Mouse (Mus musculus): ENCODE measurements around the gene Tmem54.

The Tmem54 gene

DNA sequence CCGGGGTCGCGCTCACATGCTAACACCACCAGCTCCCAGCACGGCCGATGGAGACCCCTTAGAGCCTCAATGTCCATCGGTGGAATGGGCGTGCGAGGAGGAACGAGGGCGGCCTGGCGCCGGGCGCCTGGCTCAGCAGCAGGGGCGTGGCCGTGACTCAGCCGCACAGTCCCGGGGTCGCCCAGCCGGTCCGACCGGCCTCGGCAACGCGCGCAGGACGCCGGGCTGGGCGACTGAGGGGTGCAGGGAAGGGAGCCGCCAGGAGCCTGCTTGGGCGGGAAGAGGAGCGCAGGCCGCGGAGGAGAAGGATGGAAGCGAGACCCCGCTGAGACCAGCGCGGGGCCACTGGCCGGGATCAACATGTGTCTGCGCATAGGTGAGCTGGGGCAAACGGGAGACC lies at the start of gene Tmem54:
Tmem54 (plus strand) TSS at position 193 of the 400 bp plus-strand sequence.
- TF ChIP-seq GATA4 (IDR thresholded peaks at IDR 0.05; ENCODE audit: insufficient replicate concordance, low read length), result no peak

GRCm38 (mm10) chr4:129055562-129055961 lies 49.8 kb upstream of the Tmem54 start:
- TF ChIP-seq GATA4 (IDR thresholded peaks at IDR 0.05; ENCODE audit: insufficient replicate concordance, low read length), result no peak

GRCm38 (mm10) chr4:129057533-129058206 lies 47.7 kb upstream of the Tmem54 start:
- TF ChIP-seq GATA4 (IDR thresholded peaks at IDR 0.05; ENCODE audit: insufficient replicate concordance, low read length), result no peak

GRCm38 (mm10) chr4:129058207-129059092 lies 46.9 kb upstream of the Tmem54 start, which contains the start of gene Rnf19b:
Gene Rnf19b (plus strand): TSS chr4:129058271.
- no peak for TF ChIP-seq GATA4 (IDR thresholded peaks at IDR 0.05; ENCODE audit: insufficient replicate concordance, low read length)

GRCm38 (mm10) chr4:129059125-129059551 lies 46.2 kb upstream of the Tmem54 start:
- no peak for TF ChIP-seq GATA4 (IDR thresholded peaks at IDR 0.05; ENCODE audit: insufficient replicate concordance, low read length)

DNA sequence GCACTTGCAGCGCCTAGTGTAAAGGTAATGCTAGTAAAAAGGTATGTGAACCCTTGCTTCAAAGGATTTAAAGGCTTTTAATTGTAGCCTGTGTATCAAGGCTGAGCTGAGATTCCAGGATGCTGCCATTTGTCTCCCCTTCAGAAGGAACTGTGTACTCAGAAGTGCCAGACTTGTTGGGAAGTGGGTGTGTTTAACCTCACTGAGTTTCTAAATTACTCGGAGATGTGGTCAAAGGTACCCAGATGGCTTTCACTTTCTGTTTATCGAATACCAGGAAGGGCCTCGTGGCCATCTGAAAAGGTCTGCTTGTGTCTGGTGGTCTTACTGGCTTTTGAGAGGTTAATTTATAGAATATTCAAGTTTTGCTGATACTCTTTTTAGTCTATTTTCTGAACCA lies 45.4 kb upstream of the Tmem54 start:
- no peak for TF ChIP-seq GATA4 (IDR thresholded peaks at IDR 0.05; ENCODE audit: insufficient replicate concordance, low read length)

DNA sequence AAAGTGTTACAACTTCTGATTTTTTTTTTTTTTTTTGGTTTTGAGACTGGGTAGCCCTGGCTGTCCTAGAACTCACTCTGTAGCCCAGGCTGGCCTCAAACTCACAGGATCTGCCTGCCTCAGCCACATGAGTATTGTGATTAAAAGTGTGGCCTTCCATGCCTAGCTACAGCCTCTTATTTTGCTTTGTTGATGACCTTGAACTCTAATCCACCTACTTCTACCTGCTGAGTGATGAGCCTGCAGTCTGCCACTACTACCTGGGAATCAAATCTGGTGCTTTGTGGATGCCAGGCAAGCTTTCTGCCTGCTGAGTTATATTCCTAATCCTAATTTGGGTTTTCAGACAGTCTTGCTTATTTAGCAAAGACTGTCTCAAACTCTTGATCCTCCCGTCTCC lies 43.9 kb upstream of the Tmem54 start:
- TF ChIP-seq GATA4 (IDR thresholded peaks at IDR 0.05; ENCODE audit: insufficient replicate concordance, low read length), result no peak

DNA sequence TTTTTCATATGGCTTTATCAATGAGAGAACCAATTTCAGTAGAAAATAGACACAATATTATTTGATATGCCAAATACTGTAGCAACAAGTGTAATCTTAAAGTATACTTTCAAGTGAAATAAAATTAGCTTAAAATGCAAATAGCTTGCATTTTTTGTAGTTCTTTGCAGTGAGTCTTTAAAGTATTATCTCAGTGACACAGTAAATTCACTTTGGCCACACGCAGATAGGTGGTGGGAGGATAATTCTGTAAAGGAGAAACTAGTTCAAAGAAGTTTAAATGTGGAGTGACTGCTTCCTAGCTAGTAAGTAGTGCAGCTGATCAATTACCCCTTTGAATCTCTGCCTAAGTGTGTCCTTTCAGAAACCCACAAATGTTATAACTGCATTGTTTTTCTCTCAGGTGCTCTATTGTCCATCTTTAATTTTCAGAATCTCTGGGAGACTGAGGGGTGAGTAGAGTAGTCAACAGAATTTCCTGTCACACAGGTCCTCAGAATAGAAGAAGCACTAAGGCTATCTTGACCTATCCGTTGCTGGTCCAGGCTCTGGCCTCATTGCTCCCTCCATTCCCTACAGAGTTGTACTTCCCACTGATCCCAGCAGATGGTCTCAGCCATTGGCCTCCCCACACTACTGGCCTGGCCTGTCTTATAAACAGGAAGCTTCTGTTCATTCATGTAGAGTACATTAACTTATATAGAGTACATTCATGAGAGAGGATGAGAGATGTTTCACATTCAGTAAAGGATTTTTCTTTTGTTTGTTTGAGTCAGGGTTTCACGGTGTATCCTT lies 42.9 kb upstream of the Tmem54 start:
- TF ChIP-seq GATA4 (IDR thresholded peaks at IDR 0.05; ENCODE audit: insufficient replicate concordance, low read length), result no peak

DNA sequence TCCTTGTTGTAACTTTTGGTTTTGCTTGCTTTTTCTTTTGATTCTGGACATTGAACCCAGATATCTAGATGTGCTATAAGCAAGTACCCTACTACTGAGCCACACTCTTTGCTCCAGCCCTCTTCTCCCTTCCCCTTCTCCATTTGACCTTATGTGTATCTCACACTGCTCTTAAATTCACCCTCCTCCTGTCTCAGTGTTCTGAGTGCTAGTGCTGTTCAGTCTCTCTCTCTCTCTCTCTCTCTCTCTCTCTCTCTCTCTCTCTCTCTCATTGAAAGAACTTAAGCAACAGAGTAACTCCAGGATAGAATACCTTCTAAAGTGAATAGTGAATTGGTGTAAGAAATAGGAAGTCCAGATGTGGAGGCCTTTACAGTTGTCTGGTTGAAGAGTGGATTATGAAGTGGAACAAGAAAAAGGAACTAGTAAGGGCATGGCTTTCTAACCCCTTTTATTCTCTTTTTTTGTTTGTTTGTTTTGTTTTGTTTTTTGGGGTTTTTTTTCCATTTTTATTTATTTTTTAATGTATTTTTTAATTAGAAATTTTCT lies 39.6 kb upstream of the Tmem54 start:
- no peak for TF ChIP-seq GATA4 (IDR thresholded peaks at IDR 0.05; ENCODE audit: insufficient replicate concordance, low read length)

DNA sequence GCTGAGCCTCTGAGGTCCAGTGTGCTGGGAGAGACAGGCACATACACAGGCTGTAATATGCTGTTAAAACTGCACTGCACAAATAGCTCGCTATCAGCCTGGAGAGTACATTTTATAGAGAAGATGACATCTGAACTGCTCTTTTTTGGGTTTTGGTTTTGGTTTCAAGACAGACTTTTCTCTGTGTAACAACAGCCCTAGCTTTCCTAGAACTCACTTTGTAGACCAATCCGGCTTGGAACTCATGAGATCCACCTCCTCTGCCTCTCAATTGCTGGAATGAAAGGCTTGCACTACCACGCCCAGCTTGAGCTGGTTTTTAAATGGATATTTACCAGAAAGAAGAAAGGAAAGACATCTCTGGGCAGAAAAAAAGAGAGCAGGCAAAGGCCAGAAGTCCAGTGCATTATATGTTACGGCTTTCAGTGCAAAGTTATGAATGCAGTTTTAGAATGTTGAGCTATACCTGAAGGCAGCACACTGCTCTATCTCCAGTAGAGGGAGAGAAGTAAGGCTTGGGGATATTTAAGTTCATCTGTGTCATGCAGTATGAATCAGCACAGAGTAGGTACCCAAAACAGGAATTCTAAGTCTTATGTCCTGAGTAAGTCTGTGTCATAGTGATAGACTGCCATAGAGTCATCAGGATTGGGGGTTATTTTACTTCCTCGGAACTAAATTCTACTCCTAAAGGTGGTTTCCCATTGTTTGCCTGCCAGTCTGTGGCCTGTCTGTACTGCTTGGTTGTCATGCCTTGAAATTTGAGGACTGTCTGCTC lies 37.5 kb upstream of the Tmem54 start:
- no peak for TF ChIP-seq GATA4 (IDR thresholded peaks at IDR 0.05; ENCODE audit: insufficient replicate concordance, low read length)

DNA sequence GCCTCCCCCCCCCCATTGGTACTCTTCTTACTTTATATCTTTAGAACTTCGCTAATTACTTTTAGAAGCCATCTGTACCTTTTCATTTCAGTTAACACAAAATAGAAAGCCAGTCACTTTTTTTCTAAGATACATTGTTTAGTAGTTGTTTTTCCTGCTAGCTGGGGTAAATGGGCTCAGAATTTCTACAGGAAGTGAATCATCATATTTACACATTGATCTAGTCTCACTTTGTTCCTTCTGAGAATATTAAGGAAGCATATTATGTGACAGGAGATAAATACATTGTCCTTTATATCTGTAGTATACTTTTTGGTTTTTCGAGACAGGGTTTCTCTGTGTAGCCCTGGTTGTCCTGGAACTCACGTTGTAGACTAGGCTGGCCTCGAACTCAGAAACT lies 36.5 kb upstream of the Tmem54 start:
- no peak for TF ChIP-seq GATA4 (IDR thresholded peaks at IDR 0.05; ENCODE audit: insufficient replicate concordance, low read length)

DNA sequence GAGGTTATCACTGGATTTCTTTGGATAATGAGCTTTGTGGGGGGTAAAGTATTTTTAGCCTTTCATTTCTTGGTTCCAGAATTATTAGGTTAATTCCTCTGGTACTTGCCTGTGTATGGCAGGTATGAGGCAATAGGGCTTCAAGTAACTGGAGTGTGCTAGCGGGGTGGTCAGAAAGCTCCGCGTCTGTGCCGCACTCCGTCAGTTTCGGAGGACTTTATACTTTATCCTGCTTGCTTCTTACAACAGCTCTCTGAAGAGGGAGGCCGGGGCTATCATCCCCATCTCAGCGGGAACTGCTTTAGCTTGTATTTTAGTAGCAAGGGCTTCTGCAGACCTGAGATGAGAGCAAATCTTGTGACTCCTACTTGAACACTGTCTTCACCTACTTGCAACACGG lies 26.2 kb upstream of the Tmem54 start:
- TF ChIP-seq GATA4 (IDR thresholded peaks at IDR 0.05; ENCODE audit: insufficient replicate concordance, low read length), result no peak

- no peak for TF ChIP-seq GATA4 (IDR thresholded peaks at IDR 0.05; ENCODE audit: insufficient replicate concordance, low read length)
Measured at GRCm38 (mm10) chr4:129081041-129081440, 24.3 kb upstream of the Tmem54 start.

DNA sequence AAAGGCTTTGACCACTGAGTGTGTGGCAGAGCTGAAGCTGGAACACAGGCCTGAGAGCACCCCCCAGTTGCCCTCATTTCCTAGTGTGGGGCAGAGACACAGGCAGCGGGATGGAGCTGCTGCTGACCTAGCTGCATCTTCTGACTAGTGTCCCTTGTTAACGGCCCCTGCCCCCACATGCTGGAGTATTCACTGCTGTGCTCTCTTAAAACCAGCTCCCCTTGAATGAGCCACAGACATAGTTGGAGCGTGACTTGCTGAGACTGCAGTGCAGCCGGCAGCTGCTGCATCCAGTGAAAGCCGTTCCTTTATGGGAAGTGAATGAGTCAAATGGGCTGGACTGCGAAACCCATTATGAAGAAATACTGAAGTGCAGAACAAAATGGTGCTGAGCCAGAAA lies 23.8 kb upstream of the Tmem54 start:
- no peak for TF ChIP-seq GATA4 (IDR thresholded peaks at IDR 0.05; ENCODE audit: insufficient replicate concordance, low read length)
